33 mouse cellular contexts compared by ENCODE assay signal in the genomic region with DNA sequence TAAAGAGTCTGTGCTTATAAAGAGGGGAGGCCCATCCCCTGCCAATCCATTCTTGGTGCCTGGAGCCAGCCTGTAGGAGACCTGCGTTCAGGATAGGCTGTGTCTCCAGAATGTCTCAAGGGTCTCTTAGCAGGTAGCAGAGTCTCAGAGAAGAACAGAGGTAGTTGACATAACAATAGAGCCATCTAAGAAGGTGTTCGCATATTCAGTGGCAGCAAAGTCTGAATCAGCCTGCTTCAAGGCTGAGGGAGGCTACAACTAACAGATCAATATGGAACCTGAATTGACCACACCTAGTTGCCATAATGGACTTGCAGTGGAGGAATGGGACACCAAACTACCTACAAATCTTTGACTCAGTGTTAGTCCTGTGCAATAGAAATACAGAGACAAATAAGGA.
"Had no signal": no experiment of that assay in that cellular context is flagged by ENCODE, and none has a peak within 500 bp of the region (broad histone marks: within the 10 kb centered on the region; RNA-seq: fewer than 3 reads in every experiment).

No protein-coding gene starts in this region.

- H3K4me1 ChIP-seq: heart, embryonic 13.5 days; heart, embryonic 15.5 days; hindbrain, embryonic 10.5 days; hindbrain, embryonic 12.5 days; hindbrain, embryonic 13.5 days; hindbrain, embryonic 15.5 days; intestine, embryonic 15.5 days; kidney, embryonic 15.5 days had no signal

- ATAC-seq: hindbrain, embryonic 16.5 days; hindbrain, postnatal 0 days; inflammation-experienced regulatory T-cells, adult 6 months; intestine, embryonic 15.5 days; intestine, embryonic 16.5 days; intestine, postnatal 0 days had no signal

- H3K36me3 ChIP-seq: heart, embryonic 13.5 days; heart, embryonic 15.5 days; hindbrain, embryonic 10.5 days; hindbrain, embryonic 12.5 days; hindbrain, embryonic 13.5 days; hindbrain, embryonic 15.5 days; intestine, embryonic 15.5 days; kidney, embryonic 15.5 days had no signal

- H3K4me3 ChIP-seq: heart, embryonic 13.5 days; heart, embryonic 15.5 days; hindbrain, embryonic 10.5 days; hindbrain, embryonic 12.5 days; hindbrain, embryonic 13.5 days; hindbrain, embryonic 15.5 days; intestine, embryonic 15.5 days; kidney, embryonic 15.5 days; layer of hippocampus, adult 2 months; left cerebral cortex, adult 2 months had no signal

- H3K9ac ChIP-seq: heart, embryonic 13.5 days; heart, embryonic 15.5 days; hindbrain, embryonic 12.5 days; hindbrain, embryonic 13.5 days; hindbrain, embryonic 14.5 days; hindbrain, embryonic 15.5 days; intestine, embryonic 15.5 days; kidney, embryonic 15.5 days had no signal

- H3K27ac ChIP-seq: heart, embryonic 13.5 days; heart, embryonic 15.5 days; hindbrain, embryonic 10.5 days; hindbrain, embryonic 12.5 days; hindbrain, embryonic 13.5 days; hindbrain, embryonic 14.5 days; hindbrain, embryonic 15.5 days; hindbrain, postnatal 0 days; intestine, embryonic 15.5 days; kidney, embryonic 15.5 days; kidney, postnatal 0 days; layer of hippocampus, adult 2 months; left cerebral cortex, adult 2 months had no signal

- H3K9me3 ChIP-seq: heart, embryonic 13.5 days; heart, embryonic 15.5 days; hindbrain, embryonic 10.5 days; hindbrain, embryonic 12.5 days; hindbrain, embryonic 13.5 days; hindbrain, embryonic 15.5 days; intestine, embryonic 15.5 days; kidney, embryonic 15.5 days had no signal

- DNase-seq: heart, postnatal 10 days; heart, postnatal 14 days; heart, postnatal 36 days; heart, postnatal 4 days; kidney, adult 11 months; kidney, adult 18-20 months; kidney, adult 2 months; kidney, adult 8-10 months; kidney, adult 9 months; kidney, postnatal 10 days; kidney, postnatal 14 days; kidney, postnatal 25 days; kidney, postnatal 36 days; kidney, postnatal 4 days; layer of hippocampus, adult 9-11 months; layer of hippocampus, postnatal 36 days had no signal
